Mouse (Mus musculus) kidney, embryonic 15.5 days (tissue): Measurements from ENCODE around the gene Minpp1. TPM values are rescaled to one million over a fixed set of nuclear protein-coding genes. Genes with fewer than 3 reads are reported as not detected.
A peak's percentile ranks its signal among the peaks of the same experiment; 100 is the strongest.
"Not testable (repeated sequence)": the region's sequence is repeated elsewhere in the genome, so short reads cannot be mapped to it uniquely, and the experiment has no call there.

ENCODE experiments used
- ATAC-seq: fragments of 200-750 bp; cut with Nextera tagmentation; replicated peaks from 2 replicates; pipeline ENCODE4 v1.8.0; 2017; ENCODE audit warnings: moderate TSS enrichment; ENCODE audit not compliant: low FRiP score
- H3K27ac ChIP-seq: fragments of 300-500 bp; sonication (generic); 2 replicates; pipeline ENCODE4 v1.5.1; 2015; ENCODE audit warnings: mild to moderate bottlenecking, inconsistent platforms
- H3K27me3 ChIP-seq: fragments of 300-500 bp; sonication (generic); 2 replicates; pipeline ENCODE4 v1.6.1; 2015; ENCODE audit warnings: inconsistent platforms
- H3K36me3 ChIP-seq: fragments of 300-500 bp; sonication (generic); 2 replicates; pipeline ENCODE4 v1.6.1; 2015; ENCODE audit warnings: inconsistent platforms
- H3K4me1 ChIP-seq: fragments of 300-500 bp; sonication (generic); 2 replicates; pipeline ENCODE4 v1.6.1; 2015; ENCODE audit warnings: inconsistent platforms
- H3K4me2 ChIP-seq: fragments of 300-500 bp; sonication (generic); 2 replicates; pipeline ENCODE4 v1.6.1; 2015; ENCODE audit warnings: moderate library complexity, mild to moderate bottlenecking, inconsistent platforms
- H3K4me3 ChIP-seq: fragments of 300-500 bp; sonication (generic); replicated peaks from 2 replicates; pipeline ENCODE4 v1.5.1; 2015; ENCODE audit warnings: mild to moderate bottlenecking, inconsistent platforms
- H3K9ac ChIP-seq: fragments of 300-500 bp; sonication (generic); 2 replicates; pipeline ENCODE4 v1.6.1; 2015; ENCODE audit warnings: mild to moderate bottlenecking, inconsistent platforms
- H3K9me3 ChIP-seq: fragments of 300-500 bp; sonication (generic); replicated peaks from 2 replicates; pipeline ENCODE4 v1.6.1; 2016; ENCODE audit warnings: inconsistent platforms
- WGBS: fragments of 180-500 bp; shearing (Covaris S2); methylation state at CpG from one replicate; pipeline ENCODE4 v1.1.7; 2015; ENCODE audit warnings: mixed read lengths; 5-methylcytosine and 5-hydroxymethylcytosine counted together
- polyA plus RNA-seq: library from polyadenylated mRNA; unstranded; fragments of >200 nt; fragmentation: Nextera tagmentation; extraction: Ambion mirVana; gene quantifications from 2 replicates; pipeline ENCODE4 v1.2.1, GENCODE M21; 2015

The Minpp1 gene
- polyA plus RNA-seq, 1 experiment from 2014 or later: 73.7 TPM

DNA sequence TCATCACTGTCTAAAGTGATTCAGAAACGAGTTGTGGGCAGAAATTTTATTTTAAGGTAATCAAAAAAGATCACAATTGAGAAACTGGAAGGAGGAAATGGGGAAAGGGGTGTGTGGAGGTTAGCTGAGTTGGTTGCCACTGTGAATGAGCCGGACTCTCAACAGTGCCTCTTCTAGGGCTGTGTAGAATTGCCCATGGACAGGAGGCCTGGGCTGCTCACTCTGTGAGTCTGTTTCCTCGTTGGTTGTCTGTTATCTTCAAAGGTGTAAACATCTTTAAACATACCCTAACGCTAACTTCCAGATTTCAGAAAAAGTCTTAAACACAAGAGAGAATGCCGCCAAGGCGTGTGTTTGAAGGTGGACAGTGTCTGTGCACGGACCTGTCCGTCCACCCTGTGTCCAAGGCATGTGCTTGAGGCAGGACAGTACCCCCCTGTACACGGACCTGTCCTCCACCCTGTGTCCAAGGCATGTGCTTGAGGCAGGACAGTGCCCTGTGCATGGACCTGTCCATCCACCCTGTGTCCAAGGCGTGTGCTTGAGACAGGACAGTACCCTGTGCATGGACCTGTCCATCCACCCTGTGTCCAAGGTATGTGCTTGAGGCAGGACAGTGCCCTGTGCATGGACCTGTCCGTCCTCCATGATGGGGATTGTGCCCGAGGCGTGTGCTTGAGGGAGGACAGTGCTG lies 14.9 kb upstream of the Minpp1 start:
- H3K36me3 ChIP-seq: no peaks in the 10 kb centered on the region
- 0 out of 2 replicates have a peak, but pooled peaks cover 3% of the 10 kb centered on the region for H3K9me3 ChIP-seq
- 89% methylated on average over 13 of the region's 13 CpGs for WGBS
- H3K4me1 ChIP-seq: no peaks in the 10 kb centered on the region
- no peak overlapping the region for H3K27ac ChIP-seq
- no peaks in the 10 kb centered on the region for H3K27me3 ChIP-seq
- H3K4me2 ChIP-seq: peak overlapping the region; percentile 25; the same call in 1 of the 2 replicates
- H3K9ac ChIP-seq: no peak overlapping the region
- no peak overlapping the region for H3K4me3 ChIP-seq
- 0 out of 2 replicates have a peak, but pooled peaks have one; percentile 36 for ATAC-seq

DNA sequence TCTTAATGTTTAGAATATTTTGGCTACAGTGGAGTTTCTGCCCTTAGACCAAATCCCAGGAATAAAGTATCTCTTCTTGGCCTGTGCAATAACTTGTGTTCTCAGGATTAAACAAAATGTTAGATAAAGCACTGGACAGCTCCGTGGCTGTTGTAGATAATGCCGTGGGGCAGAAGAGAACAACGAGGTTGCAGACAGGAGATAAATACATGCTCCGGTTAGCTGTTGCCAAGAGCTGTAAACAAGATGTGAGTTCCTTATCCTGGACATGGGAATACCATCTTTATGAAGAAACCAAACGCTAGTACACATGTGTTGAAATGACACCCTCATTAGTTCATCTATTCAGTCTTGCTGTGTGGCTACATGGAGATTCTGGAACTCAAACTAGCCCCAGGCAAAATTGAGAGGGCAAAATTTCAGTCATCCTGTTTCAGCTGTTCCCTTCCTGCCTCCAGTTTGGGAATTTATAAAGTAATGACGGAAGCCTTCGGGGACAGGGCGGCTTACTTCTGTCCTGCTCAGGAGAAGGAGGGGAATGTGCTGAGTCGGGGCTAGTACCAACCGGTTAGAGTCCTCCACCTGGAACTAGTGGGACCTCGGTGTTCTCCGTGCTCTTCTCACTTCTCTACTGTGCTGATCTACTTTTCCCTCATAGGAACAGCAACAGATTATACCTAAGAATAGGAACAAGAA lies 9.4 kb upstream of the Minpp1 start:
- no peak overlapping the region for H3K4me3 ChIP-seq
- 78% methylated on average over 12 of the region's 12 CpGs for WGBS
- no peak overlapping the region for H3K27ac ChIP-seq
- ATAC-seq: no peak
- H3K9me3 ChIP-seq: 0 out of 2 replicates have a peak, but pooled peaks cover 3% of the 10 kb centered on the region
- H3K9ac ChIP-seq: no peak overlapping the region
- no peak overlapping the region for H3K4me2 ChIP-seq
- H3K4me1 ChIP-seq: no peaks in the 10 kb centered on the region
- H3K27me3 ChIP-seq: no peaks in the 10 kb centered on the region
- H3K36me3 ChIP-seq: no peaks in the 10 kb centered on the region

DNA sequence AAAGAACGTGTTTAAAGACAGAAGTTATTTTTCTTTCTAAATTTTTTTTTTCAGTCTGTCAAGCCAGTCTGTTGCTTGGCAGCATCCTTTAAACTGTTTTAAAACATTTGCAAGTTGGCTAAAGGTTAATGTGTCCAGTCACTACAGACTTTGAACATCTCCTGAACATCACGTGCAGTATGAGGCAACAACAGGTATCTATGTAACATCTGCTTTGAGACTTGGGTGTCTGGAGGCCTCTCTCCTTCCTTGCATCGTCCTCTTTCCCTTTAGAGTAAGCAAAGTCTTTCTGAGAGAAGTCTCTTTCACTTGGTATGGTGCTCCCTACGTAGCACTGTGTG lies 8.9 kb upstream of the Minpp1 start:
- H3K27ac ChIP-seq: no peak overlapping the region
- no peak for ATAC-seq
- H3K4me1 ChIP-seq: no peaks in the 10 kb centered on the region
- no peaks in the 10 kb centered on the region for H3K27me3 ChIP-seq
- no peak overlapping the region for H3K4me3 ChIP-seq
- H3K9ac ChIP-seq: no peak overlapping the region
- no peak overlapping the region for H3K4me2 ChIP-seq
- 65% methylated on average over 4 of the region's 4 CpGs for WGBS
- H3K36me3 ChIP-seq: no peaks in the 10 kb centered on the region
- 0 out of 2 replicates have a peak, but pooled peaks cover 3% of the 10 kb centered on the region for H3K9me3 ChIP-seq

DNA sequence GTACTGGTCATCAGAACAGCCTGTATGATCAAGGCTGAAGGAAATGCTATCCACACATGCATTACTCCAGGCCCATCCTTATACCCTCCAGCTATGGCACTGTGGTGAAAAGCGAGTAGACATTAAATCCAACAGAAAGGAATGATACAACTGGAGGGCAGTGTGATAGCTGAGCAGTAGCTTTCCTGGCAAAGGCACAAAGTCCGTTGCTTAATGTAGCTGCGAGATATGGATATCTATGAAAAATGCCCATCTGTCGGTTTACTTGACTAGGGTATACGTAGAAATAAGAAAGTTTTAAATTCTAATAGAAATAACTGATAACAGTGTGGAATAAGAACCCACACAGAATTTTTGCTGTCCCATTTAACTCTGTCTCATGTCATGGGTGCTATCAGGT lies 5.3 kb upstream of the Minpp1 start:
- no peak overlapping the region for H3K9ac ChIP-seq
- H3K4me3 ChIP-seq: no peak overlapping the region
- 86% methylated on average over 5 of the region's 5 CpGs for WGBS
- H3K27ac ChIP-seq: no peak overlapping the region
- H3K36me3 ChIP-seq: no peaks in the 10 kb centered on the region
- no peaks in the 10 kb centered on the region for H3K9me3 ChIP-seq
- H3K4me1 ChIP-seq: peaks cover 6% of the 10 kb centered on the region
- no peak for ATAC-seq
- H3K27me3 ChIP-seq: no peaks in the 10 kb centered on the region
- no peak overlapping the region for H3K4me2 ChIP-seq

DNA sequence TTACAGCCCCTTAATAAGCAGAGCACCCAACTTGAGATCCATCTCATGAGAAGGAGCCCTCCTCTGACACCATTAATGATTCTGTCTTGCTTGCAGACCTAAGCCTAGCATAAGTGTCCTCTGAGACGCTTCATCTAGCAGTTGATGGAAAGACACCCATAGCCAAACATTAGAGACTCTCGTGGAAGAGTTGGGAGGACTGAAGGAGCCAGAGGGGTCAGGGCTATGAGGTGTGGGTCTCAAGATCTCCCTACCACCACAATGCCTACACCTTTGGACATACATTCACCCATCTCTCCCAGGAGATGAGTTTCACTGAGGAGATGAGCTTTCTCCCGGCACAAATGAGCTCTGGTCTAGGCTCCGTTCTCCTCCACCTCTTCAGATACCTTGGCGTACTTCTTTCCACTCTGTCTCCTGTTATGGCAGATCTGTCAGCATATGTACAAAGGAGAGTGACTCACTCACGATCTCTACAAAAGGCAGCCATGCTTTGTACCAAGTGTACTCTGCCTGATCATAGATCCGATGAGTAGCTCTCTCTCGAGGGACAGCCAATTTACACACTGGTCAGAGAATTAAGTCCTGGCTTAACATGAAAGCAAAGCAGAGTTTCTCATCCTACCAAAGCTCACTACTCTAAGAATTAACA lies 4.7 kb upstream of the Minpp1 start:
- Histone ChIP-seq H3K9me3 (no peaks in the 10 kb centered on the region), H3K27ac (no peak overlapping the region), H3K4me1 (peaks cover 6% of the 10 kb centered on the region), H3K4me3 (no peak overlapping the region), H3K9ac (no peak overlapping the region), H3K4me2 (no peak overlapping the region), H3K36me3 (no peaks in the 10 kb centered on the region), H3K27me3 (no peaks in the 10 kb centered on the region)
- ATAC-seq: no peak
- WGBS: 83% methylated on average over 8 of the region's 8 CpGs

DNA sequence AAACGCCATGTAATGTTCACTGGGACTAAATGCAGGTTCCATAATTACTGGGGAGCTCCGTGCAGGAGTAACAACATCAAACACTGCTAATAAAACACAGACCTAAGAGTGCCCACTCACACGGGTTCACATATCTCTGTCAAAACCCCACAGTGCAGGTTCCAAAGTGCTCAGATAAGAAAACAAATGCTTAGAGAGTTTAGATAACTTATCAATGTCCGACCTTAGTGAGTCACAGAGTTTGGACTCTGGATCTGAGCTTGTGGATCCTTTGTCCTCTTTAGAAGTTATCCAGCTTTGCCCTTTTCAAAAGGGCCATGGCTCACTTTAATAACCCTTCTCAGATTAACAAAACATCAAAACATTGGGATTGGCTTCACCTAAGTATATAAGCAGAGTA lies 4.1 kb upstream of the Minpp1 start:
- no peak overlapping the region for H3K4me3 ChIP-seq
- H3K27ac ChIP-seq: no peak overlapping the region
- H3K9me3 ChIP-seq: no peaks in the 10 kb centered on the region
- ATAC-seq: no peak
- no peaks in the 10 kb centered on the region for H3K27me3 ChIP-seq
- no peak overlapping the region for H3K4me2 ChIP-seq
- H3K9ac ChIP-seq: no peak overlapping the region
- H3K36me3 ChIP-seq: no peaks in the 10 kb centered on the region
- WGBS: 63% methylated on average over 4 of the region's 4 CpGs
- peaks cover 7% of the 10 kb centered on the region for H3K4me1 ChIP-seq

DNA sequence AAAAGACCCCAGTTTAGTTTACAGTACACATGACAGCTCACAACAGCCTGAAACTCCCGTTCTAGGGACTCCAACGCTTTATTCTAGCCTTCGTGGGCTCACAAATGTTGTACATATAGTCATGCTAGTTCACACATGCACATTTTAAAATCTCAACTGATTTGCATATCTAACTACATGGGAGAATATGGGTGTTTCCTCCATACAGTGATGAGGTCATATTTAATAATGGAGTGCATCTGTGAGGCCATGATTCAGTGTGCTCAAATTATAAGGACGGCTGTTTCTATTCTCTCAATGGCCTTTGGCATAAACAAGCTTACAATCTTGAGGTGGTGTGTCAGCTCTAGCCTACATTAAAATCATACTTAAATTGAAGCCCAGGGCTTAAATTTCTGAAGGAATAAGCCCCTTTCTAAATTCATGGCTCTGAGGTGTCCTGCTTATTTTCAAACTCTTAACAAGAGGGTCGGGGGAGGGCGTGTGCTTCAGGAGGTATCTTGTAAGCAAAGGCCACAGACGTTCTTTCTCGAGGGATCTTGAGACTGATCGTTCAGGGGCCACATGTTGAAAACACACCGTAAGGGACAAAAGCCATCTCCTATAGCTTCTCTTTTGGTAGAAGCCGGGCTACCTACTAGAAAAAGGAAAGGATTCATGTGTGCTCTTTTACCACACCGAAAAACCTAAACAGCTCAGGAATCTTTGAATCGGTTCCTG lies 468 bp upstream of the Minpp1 start:
- Histone ChIP-seq H3K27ac (peak overlapping the region; percentile 91), H3K36me3 (no peaks in the 10 kb centered on the region), H3K4me3 (peak overlapping the region; percentile 59), H3K4me2 (peak overlapping the region; percentile 73), H3K9me3 (no peaks in the 10 kb centered on the region), H3K9ac (peak overlapping the region; percentile 56), H3K4me1 (peaks cover 21% of the 10 kb centered on the region), H3K27me3 (no peaks in the 10 kb centered on the region)
- no peak for ATAC-seq
- WGBS: 15% methylated on average over 13 of the region's 13 CpGs

DNA sequence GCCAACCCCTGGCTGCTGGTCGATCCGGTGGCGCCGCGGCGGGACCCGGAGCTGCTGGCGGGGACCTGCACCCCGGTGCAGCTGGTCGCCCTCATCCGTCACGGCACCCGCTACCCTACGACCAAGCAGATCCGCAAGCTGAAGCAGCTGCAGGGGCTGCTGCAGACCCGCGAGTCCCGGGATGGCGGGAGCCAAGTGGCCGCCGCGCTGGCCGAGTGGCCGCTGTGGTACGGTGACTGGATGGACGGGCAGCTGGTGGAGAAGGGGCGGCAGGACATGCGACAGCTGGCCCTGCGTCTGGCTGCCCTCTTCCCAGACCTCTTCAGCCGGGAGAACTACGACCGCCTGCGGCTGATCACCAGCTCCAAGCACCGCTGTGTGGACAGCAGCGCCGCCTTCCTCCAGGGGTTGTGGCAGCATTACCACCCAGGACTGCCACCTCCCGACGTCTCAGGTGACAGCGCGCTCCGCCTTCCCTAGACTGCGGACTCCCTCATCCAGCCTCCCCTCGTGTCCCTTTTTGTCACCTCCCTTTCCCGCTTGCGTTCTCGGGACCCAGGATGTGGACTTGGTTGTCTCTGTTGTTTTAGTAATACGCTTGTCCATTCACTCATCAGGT lies 646 bp downstream of the Minpp1 start:
- Histone ChIP-seq H3K4me2 (peak overlapping the region; percentile 73), H3K9ac (peak overlapping the region; percentile 56), H3K4me1 (peaks cover 21% of the 10 kb centered on the region), H3K27ac (peak overlapping the region; percentile 91), H3K4me3 (peak overlapping the region; percentile 59)
- under 1% methylated on average over 45 of the region's 47 CpGs for WGBS
- not testable (repeated sequence) for H3K27me3 ChIP-seq, H3K36me3 ChIP-seq, H3K9me3 ChIP-seq
- ATAC-seq: peak; percentile 92

DNA sequence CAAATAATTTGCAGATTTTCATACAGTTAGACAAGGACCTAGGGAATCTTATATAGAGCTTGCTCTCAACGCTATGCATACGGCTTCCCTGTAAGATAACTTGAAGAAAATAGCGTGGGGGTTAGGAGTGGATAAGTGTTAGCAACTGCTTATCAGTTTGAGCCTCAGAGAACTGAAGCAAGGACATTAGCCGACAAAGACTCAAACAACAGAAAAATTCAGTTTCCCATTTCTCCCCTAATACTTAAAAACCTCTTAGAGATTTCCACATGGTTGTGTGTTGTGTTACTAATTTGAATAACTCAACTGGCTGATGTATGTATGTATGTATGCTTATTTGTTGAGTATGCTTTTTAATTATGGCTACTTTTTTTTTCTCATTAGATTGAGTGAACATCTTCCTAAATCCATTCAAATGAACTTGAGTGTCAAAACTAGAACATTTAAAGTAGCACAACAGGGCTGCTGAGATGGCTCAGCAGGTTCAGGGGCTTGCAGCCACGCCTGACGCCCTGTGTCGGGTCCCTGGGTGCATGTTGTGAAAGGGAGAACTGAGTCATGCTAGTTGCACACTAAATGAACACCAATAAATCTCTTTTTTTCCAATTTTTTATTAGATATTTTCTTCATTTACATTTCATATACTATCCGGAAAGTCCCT lies 2.2 kb downstream of the Minpp1 start:
- Histone ChIP-seq H3K9me3 (no peaks in the 10 kb centered on the region), H3K27me3 (no peaks in the 10 kb centered on the region), H3K4me1 (peaks cover 21% of the 10 kb centered on the region), H3K4me2 (peak overlapping the region; percentile 73), H3K27ac (no peak overlapping the region), H3K36me3 (peaks cover 15% of the 10 kb centered on the region), H3K9ac (no peak overlapping the region), H3K4me3 (peak overlapping the region; percentile 59)
- 86% methylated on average over 8 of the region's 8 CpGs for WGBS
- ATAC-seq: no peak

DNA sequence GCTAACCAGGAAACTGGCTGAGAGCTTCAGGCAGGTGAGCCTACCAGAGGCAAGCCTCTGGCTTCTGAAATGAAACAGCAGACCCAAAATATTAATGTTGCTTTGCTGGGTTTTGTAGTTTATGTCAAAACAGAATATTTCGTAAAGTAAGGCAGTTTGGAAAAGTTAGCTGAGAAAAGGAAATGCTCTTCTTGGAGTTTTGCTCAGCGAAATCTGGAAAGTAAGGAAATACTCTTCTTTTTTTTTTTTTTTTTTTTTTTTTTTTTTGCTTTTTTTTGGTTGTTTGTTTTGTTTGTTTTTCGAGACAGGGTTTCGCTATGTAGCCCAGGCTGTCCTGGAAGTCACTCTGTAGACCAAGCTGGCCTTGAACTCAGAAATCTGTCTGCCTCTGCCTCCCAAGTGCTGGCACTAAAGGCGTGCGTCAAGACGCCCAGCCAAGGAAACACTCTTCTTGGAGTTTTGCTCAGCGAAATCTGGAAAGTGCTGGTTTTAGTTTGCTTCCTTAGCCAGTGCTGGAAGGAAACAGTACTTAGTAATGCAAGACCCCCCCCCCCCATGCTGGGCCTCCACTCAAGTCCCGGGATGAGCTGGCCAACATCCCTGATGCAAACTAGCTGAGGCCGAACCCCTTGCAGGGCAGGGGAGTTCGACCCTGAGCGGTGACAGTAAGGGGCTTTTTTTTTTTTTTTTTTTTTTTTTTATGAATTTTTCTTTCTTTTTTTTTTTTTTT lies 3.8 kb downstream of the Minpp1 start:
- Histone ChIP-seq H3K27me3 (no peaks in the 10 kb centered on the region), H3K9me3 (no peaks in the 10 kb centered on the region), H3K4me1 (peaks cover 21% of the 10 kb centered on the region), H3K27ac (no peak overlapping the region), H3K36me3 (peaks cover 28% of the 10 kb centered on the region), H3K4me2 (no peak overlapping the region), H3K9ac (no peak overlapping the region), H3K4me3 (no peak overlapping the region)
- WGBS: 89% methylated on average over 12 of the region's 12 CpGs
- no peak for ATAC-seq

DNA sequence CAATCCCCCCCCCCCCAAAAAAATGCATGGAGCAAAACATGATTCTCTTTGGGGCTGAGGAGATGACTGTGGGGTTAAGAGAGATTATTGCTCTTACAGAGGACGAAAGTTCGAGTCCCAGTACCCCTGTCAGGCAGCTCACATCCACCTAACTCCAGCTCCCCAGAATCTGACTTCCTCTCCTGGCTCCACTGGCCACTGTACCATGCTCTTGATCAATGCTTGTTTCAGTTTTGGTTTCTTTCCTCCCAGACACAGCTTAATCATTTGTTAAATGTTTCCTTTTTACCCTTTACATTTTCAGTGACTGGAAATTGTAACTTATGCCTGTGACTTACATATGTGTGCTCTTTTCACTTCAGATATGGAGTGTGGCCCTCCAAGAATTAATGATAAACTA lies 5.4 kb downstream of the Minpp1 start:
- no peak overlapping the region for H3K9ac ChIP-seq
- H3K27me3 ChIP-seq: no peaks in the 10 kb centered on the region
- 87% methylated on average over 2 of the region's 2 CpGs for WGBS
- peaks cover 18% of the 10 kb centered on the region for H3K4me1 ChIP-seq
- no peak overlapping the region for H3K4me2 ChIP-seq
- H3K4me3 ChIP-seq: no peak overlapping the region
- no peaks in the 10 kb centered on the region for H3K9me3 ChIP-seq
- H3K36me3 ChIP-seq: peaks cover 44% of the 10 kb centered on the region
- no peak overlapping the region for H3K27ac ChIP-seq
- no peak for ATAC-seq
